Mouse (Mus musculus) heart, postnatal 36 days (tissue): Measurements from ENCODE around the gene Inf2. TPM values are rescaled to one million over a fixed set of nuclear protein-coding genes. Genes with fewer than 3 reads are reported as not detected.

ENCODE experiments used
- DNase-seq, 2 experiments: peaks; one replicate each; pipeline ENCODE4 v3.0.0; 2021 to 2022
- intact Hi-C: fragments of 180-260 bp; cut with DNase I; formaldehyde crosslinking; loops from one replicate; pipeline ENCODE4 v1.15.1; 2025
- total RNA-seq, 2 experiments: library from RNA; stranded (reverse); gene quantifications; 2 replicates each; pipeline ENCODE4 v1.2.3; 2021

Inf2 gene
- total RNA-seq, 2 experiments from 2014 or later, result 16.6 to 23.9 TPM

DNA sequence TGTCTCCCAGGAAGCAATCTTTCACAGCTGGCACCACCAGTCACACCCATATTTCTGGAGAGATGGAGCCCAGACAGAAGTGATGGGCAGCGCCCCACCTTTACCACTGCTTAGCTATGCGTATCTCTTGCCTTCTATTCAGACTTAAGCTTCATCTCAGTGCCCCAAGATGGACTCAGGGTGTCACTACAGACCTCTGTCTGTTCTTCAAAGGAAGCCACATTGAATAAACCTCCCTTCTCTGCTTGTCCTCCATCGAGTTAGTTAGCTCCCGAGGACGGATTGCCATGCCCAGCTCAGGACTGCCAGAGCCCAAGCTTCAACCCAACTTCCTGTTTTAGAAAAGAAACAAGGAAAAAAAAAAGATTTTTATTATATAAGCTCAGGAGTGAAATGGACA, 26.1 kb upstream of the Inf2 start:
- intact Hi-C loops, result no loop called here
- DNase-seq, result no peak

DNA sequence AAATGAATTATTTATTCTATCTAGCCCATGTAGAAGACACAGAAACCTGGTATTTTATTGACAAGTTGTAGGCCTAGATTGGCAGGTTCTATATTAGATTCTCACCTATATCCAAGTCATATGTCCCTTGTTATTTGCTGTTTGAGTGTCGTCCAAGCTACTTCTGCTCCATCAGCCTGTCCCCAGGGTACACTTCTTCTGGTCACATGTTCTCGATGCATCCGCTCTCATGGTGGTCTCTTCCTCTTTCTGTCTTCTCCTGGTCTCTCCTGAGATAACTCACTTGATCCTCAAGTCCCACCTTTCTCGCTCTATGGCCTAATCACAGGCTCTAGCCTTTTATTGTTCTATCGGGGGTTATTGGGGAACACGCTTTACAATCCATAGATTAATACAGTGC, 25.6 kb upstream of the Inf2 start:
- DNase-seq, result no peak
- intact Hi-C loops, result no loop called here

DNA sequence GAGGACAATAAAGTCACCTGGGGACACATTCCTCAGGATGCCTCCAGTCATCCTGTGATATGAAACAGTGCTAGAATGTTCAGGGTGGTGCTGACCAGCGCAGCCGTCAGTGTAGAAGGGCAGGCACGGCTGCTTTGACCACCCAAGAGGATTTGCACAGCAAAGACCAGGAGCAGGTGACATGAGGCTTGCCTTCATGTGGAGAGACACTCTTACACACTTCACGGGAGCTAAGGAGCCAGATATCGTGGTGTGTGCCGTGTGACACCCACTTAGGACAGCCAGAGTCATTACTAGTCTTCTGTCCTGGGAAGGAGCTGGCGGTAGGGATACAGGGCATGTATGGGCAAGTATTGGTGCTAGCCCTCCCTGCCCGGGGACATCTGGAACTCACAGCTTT, 18.4 kb upstream of the Inf2 start:
- intact Hi-C loops, result no loop called here

DNA sequence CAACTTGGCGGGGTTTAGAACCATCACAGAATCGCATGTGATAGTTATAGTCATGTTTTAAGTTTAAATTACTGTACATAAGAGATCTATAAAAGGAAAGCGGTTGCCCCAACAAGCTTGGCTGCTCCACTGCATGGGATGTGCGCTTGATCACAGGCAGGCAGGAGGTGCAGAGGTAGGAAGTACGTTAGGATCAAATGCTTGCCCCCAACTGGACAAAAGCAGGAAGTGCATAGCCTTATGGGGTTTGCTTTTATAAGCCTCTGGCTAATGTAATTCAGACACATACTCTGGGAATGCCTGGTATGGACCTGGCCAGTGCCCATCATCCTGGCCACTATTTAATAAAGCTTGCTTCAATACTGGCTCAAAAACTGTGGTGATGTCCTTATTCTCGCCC, 17.5 kb upstream of the Inf2 start:
- intact Hi-C loops, result no loop called here

More for the DNA sequence above, 18.4 kb upstream of the Inf2 start:
- DNase-seq, result no peak

DNA sequence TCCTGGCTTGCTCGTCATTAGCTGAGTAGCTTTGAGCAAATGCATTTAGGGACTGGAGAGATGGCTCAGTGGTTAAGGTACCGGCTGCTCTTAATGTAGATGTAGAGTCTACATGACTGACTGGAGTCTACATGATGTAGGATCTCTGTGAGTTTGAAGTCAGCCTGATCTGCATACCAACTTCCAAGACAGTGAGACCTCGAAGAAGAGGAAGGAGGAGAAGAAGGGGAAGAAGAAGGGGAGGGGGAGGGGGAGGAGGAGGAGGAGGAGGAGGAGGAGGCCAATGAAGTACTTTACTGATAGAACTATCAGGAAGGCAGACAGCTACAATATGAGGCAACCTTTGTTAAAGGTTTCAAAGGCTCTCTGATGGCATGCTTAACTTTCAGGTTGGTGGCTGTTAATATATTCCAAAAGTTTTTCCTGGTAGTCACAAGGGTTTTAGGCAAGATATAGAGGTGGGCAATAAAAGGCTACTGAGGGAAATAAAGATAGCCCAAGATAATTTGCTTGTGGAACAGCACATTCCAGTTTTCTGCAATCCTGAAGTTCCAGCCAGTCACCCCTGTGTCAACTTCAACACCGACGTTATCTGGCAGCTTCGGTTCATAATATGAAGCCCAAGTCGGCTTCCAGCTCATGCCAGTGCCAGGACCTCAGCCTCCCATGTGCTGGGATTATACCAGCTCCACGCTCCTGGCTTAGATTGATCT, 13.2 kb upstream of the Inf2 start:
- intact Hi-C loops, result no loop called here
- no peak for DNase-seq

More for the DNA sequence above, 17.5 kb upstream of the Inf2 start:
- DNase-seq, result no peak

DNA sequence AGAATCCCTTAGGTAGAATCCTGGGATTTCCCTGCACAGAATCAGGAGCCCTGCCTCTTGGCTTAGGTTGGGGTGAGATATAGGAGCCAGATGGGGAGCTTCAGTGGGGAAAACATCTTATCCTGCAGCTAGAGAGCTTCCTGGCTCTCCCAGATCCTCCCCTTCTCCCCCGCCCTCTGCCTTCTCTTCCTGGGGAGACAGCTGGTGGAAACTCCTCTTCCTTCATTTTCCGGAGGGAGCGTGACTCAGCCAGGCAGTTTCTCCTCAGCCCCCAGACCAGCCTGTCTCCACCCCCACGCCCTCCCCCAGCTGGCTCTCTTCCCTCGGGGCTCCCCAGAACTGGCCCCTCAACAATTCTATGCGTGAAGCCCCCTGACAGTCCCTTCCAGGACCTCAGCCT, 12.2 kb upstream of the Inf2 start:
- DNase-seq, result no peak

DNA sequence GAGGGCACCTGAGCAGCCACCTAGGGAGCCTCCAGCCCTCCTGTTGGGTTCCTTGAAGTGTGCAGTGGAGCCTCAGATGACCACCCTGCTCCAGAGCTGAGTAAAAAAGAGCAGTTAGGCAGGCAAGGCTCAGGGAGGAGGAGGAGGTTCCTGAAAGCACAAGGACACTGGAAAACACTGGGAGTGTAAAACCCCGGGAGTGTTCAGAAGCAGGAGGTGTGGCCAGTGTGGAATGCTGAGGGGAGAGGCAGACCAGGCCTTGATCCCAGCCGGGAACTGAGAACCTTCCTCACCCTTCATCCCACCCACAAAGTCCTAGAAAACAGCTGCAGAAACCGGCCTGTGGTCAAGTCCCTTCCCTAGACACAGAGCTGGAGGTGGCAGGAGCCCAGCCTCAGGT, 11.8 kb upstream of the Inf2 start:
- intact Hi-C loops, result no loop called here
- DNase-seq, result no peak

More for the DNA sequence above, 12.2 kb upstream of the Inf2 start:
- intact Hi-C loops, result no loop called here

DNA sequence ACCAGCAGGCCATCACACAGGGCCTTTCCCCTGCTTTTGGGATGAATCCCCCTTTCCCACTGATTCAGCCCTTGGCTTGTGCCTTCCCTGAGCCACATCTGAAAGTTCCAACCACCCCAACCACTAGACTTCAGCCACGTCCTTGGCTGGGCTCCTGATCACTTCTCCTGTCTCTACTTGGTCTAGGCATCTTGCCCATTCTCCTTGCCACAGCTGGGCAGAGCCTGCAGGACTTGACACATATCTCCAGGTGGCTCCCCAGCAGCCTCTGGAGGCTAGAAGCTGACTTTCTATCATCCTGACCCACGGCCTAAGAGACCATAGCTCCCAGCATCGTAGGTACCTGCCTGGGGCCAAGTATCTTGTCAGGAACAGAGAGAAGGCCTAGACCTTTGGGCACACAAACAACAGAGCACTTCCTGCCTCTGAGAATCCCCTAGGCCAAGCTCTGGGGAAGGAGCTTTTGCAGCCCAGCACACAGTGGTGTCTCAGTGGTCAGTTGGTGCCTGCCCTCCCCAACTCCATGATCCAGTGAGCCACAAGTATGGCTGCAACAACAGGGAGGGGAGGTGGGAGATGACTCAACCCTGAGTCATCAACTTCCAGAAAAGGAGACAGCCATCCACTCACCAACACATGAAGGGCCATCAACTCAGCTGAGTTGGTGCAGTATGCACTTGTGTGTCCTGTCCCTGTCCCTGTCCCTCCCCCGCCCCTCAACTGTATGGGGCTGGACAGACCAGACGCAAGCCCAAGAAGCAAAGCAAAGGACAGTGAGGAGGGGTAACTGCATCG, 10.1 kb upstream of the Inf2 start:
- intact Hi-C loops, result no loop called here
- DNase-seq, result no peak

DNA sequence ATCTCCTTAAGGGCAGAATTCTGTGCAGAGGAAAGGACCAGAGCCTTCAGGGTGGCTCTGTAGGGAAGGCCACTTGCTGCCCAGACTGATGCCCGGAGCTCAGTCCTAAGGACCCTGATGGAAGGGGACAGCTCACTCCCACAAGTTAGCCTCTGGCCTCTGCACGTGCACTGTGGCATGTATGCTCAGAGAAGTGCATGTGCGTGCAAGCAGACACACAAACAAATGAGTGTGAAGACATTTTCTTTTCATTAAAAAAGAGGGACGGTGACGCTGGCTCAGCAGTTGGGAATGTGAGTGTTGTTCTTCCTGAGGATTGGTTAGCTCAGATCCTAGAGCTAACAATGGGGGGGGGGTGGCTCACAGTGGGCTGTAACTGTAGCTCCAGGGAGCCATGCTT, 9.2 kb upstream of the Inf2 start:
- intact Hi-C loops, result no loop called here
- DNase-seq, result no peak

DNA sequence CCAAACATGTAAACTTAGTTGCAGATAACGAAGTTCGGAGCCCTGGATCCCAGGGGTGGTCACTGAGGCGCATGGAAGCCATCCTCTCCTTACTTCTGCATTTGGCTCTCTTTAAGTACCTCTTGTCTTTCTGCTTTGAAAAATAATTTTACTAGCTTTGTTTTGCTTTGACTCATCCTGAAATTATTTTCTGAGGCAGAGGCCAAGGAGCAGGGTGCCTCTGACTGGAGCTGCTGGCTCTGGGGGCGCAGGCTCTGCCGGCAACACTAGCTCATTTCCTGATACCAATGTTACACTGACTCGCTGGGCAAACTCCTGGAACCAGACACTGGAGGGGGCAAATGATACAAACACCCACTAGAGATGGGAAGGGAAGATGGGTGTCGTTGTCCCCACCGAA, 8.7 kb upstream of the Inf2 start:
- intact Hi-C loops, result no loop called here
- DNase-seq, result no peak

DNA sequence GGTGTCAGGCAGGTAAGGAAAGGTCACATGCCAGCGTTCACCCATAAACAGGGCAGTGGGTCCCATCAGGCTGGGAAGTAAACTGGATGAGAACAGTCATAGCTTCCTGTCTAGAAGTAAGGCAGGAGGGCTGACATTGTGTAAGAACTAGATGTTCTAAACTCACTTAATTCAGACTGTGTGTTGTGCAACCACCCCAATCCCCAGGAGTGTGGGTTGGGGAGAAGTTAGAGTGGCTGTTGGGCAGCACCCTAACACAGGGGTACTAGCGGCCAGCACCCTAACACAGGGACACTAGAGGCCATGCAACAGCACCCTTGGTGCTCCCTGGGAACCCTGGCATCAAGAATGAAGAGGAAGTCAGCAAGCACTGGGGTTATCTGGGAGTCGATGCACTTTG, 7.5 kb upstream of the Inf2 start:
- no peak for DNase-seq
- intact Hi-C loops, result no loop called here

DNA sequence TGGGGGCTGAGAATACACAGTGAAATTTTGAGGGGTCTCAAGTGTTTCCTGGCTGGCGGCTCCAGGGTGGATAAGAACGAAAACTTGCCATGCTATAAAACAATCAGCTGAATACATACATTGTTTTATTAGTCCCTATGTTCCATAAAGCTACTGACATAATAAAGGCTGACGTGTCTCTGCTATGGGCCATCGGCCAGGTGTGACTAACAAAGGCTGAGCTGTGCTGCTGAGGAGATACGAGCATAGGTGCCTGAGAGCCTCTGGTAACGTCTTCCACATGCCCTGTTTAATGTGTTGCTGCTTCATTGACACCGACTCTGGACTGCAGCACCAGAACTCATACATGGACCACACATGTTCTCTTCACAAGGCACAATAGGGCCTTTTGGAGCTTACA, 3.6 kb upstream of the Inf2 start:
- DNase-seq, result no peak
- intact Hi-C loops, result loop anchor here (5.0 kb wide), 1 partner anchor 33 kb away; no protein-coding TSS in a partner anchor

DNA sequence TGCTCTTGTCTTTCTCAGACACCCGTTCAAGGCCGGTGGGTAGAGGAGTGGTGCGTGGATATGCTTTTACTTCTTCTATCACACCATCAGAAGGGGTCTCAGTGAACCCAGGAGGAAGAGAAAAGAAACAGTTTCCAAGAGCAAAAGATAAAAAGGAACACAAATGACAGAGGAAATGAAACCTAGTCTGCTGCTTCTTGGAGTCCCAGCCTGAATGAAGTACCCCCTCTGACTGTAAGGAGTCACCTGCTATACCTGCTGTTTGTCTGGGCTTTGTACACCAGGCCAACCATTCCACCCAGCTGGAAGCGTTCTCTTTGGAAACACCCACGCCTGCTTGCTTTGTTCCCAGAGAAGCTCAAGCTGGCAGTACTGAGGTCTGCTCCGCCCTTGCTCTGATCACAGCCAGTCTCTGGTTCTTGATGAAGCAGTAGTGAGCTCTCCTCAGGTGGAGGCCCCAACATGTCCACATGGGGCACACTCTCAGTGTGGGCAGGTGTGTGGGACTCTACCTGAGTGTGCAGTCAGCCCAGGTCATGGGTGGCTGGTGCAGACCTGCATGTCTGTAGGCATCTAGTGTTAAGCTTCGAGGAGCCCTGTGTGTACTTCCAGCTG, 2.6 kb upstream of the Inf2 start:
- no peak for DNase-seq
- intact Hi-C loops, result loop anchor here (5.0 kb wide), 1 partner anchor 34 kb away; no protein-coding TSS in a partner anchor

DNA sequence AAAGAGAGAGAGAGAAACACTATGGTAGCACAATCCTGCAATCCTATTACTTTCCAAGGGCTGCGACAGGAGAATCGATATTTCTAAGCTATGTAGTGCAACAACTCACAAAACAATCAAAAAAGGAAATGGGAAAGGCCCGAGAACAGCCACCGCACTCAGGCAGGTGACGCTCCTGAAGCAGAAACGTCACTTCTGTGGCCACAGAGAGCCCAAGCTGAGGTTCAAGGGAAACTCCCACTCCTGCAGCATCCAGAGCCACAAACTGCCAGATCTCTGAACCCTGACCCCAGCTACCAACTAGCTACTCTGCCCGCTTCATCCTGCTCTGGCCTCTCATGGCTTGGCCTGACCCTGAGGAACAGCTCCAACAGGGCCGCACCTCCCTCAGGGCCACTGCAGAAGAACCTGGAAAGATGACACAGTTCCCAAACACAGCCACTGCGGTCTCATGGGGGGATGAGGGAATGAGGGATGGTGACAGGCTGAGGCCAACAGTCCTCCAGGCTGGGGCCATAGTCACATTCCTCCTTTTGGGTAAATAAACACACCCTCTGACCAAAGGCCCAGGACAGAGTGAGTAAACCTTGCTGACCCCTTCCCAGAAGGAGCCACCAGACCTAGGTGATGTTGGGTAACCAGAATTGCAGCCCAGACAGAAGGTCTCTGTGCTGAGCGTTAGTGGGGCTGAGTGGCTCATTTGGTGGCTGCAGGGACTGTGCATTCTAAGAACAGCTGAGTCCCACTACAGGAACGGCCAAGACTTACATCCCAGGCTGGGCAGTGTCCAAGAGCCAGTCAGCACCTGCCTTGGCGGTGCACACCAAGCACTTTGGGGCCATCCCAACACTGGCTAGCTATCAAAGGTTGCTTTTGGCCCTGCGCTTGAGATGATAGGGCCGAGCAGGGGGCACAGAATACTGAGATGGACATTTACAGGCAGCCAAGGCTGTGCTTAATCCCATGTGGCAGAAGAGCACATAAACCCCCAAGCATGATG, 1.2 kb upstream of the Inf2 start:
- DNase-seq, result peak; percentile 50 to 58
- intact Hi-C loops, result loop anchor here (5.0 kb wide), 1 partner anchor 35 kb away; no protein-coding TSS in a partner anchor

DNA sequence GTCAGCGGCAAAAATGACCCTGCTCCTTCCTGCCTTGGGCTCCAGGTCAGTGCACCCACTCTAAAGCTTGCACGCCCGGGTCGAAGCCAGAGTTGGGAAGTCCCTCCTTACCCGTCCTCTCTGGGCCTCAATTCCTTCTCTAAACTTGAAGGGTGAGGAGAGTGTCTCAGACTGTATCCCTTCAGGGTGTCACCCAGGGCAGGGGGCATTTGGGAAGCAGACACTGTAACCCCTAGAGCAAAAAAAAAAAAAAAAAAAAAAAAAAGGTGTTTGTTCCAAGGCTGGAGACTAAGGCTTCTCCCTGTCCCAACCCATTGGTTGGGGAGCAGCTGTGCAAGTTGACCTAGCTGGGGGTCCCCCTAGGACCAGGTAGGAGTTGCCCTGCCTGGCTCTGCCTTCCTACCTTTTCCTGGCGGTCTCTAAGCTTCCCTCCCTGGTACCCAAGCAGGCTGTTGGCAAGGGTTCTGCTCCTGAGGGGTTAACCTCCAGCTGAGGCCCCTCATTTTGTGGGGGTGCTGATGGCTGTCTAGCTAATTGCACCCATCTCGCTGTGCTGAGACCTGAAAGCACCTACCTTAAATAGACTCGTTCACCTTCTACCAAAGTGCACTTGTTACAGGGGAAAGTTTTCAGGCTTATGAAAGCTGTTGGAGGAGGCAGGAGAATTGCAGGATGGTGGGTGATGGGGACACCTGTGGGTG, 1.1 kb downstream of the Inf2 start:
- no peak for DNase-seq
- intact Hi-C loops, result loop anchor here (5.0 kb wide), 1 partner anchor 37 kb away; no protein-coding TSS in a partner anchor

DNA sequence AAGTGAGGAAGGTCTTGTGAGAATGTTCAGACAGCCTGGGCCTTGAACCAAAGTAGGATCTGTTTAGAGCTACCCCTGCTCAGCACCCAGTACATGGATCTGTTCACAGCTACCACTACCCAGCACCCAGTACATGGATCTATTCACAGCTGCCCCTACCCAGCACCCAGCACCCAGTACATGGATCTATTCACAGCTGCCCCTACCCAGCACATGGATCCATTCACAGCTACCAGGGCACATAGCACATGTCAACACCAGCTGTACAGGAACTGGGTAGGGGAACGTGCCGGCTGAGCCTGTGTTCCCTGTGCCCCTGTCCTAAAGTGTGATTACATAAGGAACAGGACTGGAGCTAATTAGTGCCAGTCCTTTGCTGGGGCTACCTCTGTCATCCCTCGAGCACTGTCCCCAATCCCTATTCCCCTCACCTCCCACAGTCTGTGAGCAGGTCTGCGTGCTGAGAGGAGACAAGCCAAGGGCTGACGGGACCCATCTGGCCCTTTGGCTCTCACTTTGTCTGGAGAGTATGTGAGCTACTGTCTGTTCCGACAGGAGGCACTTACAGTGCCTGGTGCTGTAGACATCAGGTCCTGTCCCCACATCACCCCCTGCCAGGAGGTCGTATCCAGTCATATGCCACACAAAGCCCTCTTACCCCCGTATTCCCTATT, 2.1 kb downstream of the Inf2 start:
- DNase-seq, result no peak
- intact Hi-C loops, result no loop called here

DNA sequence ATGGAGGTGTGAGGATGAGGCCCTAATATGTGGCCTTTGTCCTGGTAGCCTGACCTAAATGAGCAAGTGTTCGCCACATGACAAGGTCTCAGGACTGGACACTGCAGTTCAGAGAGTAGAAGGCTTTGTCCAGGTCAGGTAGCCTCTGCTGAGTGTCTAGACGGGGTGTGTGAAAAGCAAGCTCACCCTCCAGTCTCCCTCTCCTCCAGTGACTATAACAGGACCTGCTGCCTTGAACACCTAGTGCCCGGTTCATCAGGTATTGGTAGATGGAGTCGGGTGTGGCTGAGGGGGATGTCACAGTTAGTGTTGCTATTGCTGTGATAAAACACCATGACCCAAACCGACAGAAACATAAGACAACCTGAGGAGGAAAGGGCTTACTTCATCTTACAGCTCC, 2.7 kb downstream of the Inf2 start:
- intact Hi-C loops, result no loop called here
- no peak for DNase-seq

DNA sequence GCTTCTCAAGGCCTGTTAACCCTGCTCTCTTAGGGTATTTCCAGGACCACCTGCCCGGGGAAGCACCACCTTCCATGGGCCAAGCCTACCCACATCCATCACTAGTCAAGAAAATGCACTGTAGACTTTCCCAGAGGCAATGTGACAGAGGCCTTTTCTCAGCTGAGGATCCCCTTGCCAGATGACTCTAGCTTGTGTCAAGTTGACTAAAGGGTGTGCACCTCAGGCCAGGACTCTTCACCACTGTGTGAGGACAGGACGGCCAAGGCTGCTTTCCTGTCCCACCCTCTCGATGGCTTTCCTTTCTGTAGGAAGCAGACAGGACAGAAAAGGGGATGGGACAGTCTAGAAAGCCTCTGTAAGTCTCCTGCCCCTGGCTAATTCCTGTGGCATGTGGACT, 3.1 kb downstream of the Inf2 start:
- intact Hi-C loops, result no loop called here
- no peak for DNase-seq
